Mouse (Mus musculus): ENCODE results near the gene Ttll1.

DNA sequence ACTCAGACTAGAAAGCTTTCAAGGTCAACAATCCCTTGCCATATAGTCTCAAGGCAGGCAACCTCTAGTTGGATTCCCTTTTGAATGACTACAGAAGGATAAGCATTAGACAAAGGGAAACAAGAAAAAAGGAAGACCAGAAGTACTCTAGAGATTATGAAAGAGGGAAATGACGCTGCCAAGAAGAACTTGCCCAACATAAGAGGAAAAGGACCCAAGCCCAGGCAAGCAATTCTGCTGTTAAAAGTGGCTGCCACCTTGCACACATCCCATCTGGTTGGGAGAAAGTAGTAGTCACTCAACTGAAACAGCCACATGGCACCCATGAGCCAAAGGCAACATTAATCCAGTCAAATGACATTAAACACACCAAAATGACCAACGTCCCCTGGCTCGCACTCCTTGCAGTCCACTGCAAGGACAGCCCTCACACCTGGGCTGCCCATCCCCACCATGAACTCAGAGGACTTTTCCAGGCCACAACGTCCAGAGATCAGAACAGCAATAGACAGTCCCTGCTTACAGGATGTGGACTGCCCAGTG is 68.1 kb downstream of the Ttll1 start:
- TF ChIP-seq TAL1 (conservative IDR thresholded peaks at IDR 0.05; ENCODE audit: low read depth, low read length) = no peak
- no peak for TF ChIP-seq CTCF (IDR thresholded peaks at IDR 0.05; ENCODE audit: low read depth, low read length)
- TF ChIP-seq POLR2AphosphoS5 (IDR thresholded peaks at IDR 0.05; ENCODE audit: insufficient replicate concordance, low read depth, low read length) = no peak
- no peak for TF ChIP-seq GATA1 (IDR thresholded peaks at IDR 0.05; ENCODE audit: borderline replicate concordance, low read length)
